Mouse (Mus musculus): ENCODE measurements at regions not wholly inside any gene's neighbourhood (a gene's known extent, or its start where the extent isn't known, plus 50 kb on each side); places are given as distances from the start of the nearest gene placed in this dataset.

- DNase-seq (ENCODE audit: low read depth): no peak
Measured at GRCm38 (mm10) chr3:8004271-8004670, 1384.0 kb upstream of the 1700008P02Rik start.

GRCm38 (mm10) chr3:8001027-8001426 lies 1380.8 kb upstream of the 1700008P02Rik start:
- DNase-seq (ENCODE audit: low read depth): no peak

- no peak for DNase-seq (ENCODE audit: low read depth)
Measured at GRCm38 (mm10) chr3:7992322-7992721, 1372.1 kb upstream of the 1700008P02Rik start.

GRCm38 (mm10) chr3:7973287-7973686 lies 1353.0 kb upstream of the 1700008P02Rik start:
- no peak for DNase-seq (ENCODE audit: low read depth)

- no peak for DNase-seq (ENCODE audit: low read depth)
Measured at GRCm38 (mm10) chr3:7953911-7954310, 1333.7 kb upstream of the 1700008P02Rik start.

- DNase-seq (ENCODE audit: low read depth): no peak
Measured at GRCm38 (mm10) chr3:7943646-7944381, 1323.6 kb upstream of the 1700008P02Rik start.
